19 mouse cellular contexts compared by ENCODE assay signal in the genomic region with DNA sequence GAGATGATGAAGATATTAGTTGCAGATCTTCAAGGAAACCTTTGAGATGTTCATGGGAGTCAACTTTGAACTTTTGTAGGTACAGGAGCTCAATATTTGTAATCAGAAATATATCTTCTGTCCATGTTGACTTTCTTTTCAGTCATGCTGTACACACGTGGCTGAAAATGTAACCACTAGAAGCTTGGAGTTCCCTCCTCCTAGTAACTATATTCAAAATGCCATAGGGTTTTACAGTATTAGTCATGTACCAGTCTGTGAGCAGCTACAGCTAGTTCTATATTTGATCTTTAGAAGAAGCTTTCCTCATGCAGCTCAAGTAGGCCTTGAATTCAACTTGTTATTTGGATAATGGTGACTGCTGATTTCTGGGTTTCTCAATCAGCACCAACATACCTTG. TPM values are rescaled to one million over a fixed set of nuclear protein-coding genes. Genes with fewer than 3 reads are reported as not detected.
"Had no signal": no experiment of that assay in that cellular context is flagged by ENCODE, and none has a peak within 500 bp of the region (broad histone marks: within the 10 kb centered on the region; RNA-seq: fewer than 3 reads in every experiment).

No protein-coding gene starts in this region.

- H3K27ac ChIP-seq: midbrain, embryonic 10.5 days; midbrain, embryonic 12.5 days; midbrain, embryonic 15.5 days; neural tube, embryonic 12.5 days; stomach, embryonic 15.5 days; stomach, postnatal 0 days had no signal

- H3K4me1 ChIP-seq: neural tube, embryonic 12.5 days; stomach, embryonic 15.5 days had no signal

- H3K9me3 ChIP-seq: midbrain, embryonic 10.5 days; midbrain, embryonic 12.5 days; midbrain, embryonic 15.5 days; neural tube, embryonic 12.5 days; stomach, embryonic 15.5 days had no signal

- H3K4me2 ChIP-seq: lung, embryonic 14.5 days; midbrain, embryonic 12.5 days; midbrain, embryonic 15.5 days; neural tube, embryonic 12.5 days; stomach, embryonic 15.5 days had no signal

- H3K4me3 ChIP-seq: midbrain, embryonic 10.5 days; midbrain, embryonic 12.5 days; midbrain, embryonic 15.5 days; neural tube, embryonic 12.5 days; stomach, embryonic 15.5 days had no signal

- ATAC-seq: midbrain, embryonic 15.5 days had no signal

- H3K36me3 ChIP-seq: midbrain, embryonic 10.5 days; midbrain, embryonic 12.5 days; midbrain, embryonic 15.5 days; neural tube, embryonic 12.5 days; stomach, embryonic 15.5 days had no signal

- H3K27me3 ChIP-seq: midbrain, embryonic 12.5 days; midbrain, embryonic 15.5 days; neural tube, embryonic 12.5 days; stomach, embryonic 15.5 days had no signal

- H3K9ac ChIP-seq: lung, embryonic 14.5 days; midbrain, embryonic 12.5 days; midbrain, embryonic 15.5 days; neural tube, embryonic 12.5 days; stomach, embryonic 15.5 days had no signal

- DNase-seq: lung, adult 18-20 months; lung, embryonic 14.5 days; lung, postnatal 4 days; right cerebral cortex, postnatal 14 days; thymus, adult 2 months; thymus, postnatal 25 days; thymus, postnatal 4 days had no signal

RNA-seq across cellular contexts. Expression of gene Prl, which starts 30.8 kb away (rescaled TPM):
- polyA plus RNA-seq: liver, embryonic 16.5 days; lung, embryonic 14.5 days; midbrain, embryonic 10.5 days; midbrain, embryonic 12.5 days; midbrain, embryonic 15.5 days; midbrain, postnatal 0 days; neural tube, embryonic 12.5 days; neural tube, embryonic 14.5 days; spleen, adult 2 months; stomach, embryonic 15.5 days; stomach, postnatal 0 days; testis, adult 2 months; thymus, adult 2 months; urinary bladder, adult 2 months had no signal
